Mouse (Mus musculus): ENCODE measurements around the gene 3110070M22Rik. TPM values are rescaled to one million over a fixed set of nuclear protein-coding genes. Genes with fewer than 3 reads are reported as not detected.

3110070M22Rik gene
- total and polyA plus RNA-seq, 2 experiments from 2014 or later = 1.4 to 7.7 TPM

DNA sequence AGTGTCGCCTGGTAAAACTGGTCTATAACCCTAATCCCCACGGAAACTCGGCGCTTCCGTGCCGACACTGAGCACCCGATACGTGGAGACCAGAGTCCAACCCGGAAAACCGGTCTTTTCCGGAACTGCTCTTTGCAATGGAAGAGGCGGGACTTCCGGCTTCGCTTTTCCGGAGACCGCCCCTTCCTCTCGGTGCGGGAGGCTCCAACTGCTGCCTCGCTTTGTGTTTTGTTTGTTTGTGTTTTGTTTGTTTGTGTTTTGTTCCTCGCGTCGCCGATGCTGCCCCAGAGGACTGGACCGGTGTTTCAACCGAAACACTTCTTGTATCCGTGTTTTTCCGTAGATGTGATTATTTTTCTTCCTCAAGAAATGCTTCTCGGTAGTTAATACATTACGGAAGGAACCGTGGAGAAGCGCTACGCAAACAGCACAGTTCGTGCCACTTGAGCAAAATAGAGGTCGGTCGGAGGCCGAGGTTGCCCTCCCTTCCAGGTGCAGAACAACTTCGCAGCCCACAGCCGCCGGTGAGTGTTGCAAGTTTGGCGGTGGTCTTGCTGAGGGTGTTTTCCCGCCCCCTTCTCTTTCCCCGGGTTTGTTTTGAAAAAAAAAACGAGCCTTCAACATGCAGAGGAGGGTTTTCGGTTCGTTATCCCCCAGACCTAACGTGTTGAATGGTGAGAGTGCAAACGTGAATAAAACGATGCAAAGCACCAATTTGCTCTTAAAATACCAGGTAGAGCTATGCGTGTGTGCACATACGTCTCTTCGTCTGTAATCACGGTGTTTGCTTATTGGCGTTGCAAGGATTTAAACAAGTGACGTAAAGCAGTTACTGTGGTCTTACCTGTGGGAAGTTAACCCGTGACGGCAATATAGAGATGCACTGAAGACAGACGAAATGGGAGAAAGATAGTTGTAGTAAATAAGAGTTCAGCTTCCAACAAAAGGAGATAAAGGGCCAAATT is 25.3 kb downstream of the 3110070M22Rik start, which contains the start of gene 4833420G17Rik:
4833420G17Rik (plus strand) TSS at position 173 of the 965 bp plus-strand sequence.
- Histone ChIP-seq H3K9me3 (ENCODE audit: low read length) (no peaks in the 10 kb centered on the region), H3K9ac (replicated peaks; ENCODE audit: low read length) (peak within 1 kb of the TSS; percentile 65), H3K36me3 (ENCODE audit: insufficient read depth, low read length) (peaks cover 15% of the 10 kb centered on the region), H3K4me3 (ENCODE audit: low read length) (peak within 1 kb of the TSS; percentile 66), H3K27ac (peak within 1 kb of the TSS; percentile 84), H3K27me3 (ENCODE audit: insufficient read depth, low read length) (no peaks in the 10 kb centered on the region), H3K4me2 (ENCODE audit: low read depth, low read length) (peak within 1 kb of the TSS; percentile 83), H3K4me1 (ENCODE audit: insufficient read depth, low read length) (peaks cover 13% of the 10 kb centered on the region; the same call in 1 of the 2 replicates)
- ATAC-seq = peak; percentile 98
- WGBS = 5% methylated on average over 57 of the region's 57 CpGs
- DNase-seq (ENCODE audit: low spot score) = peak; percentile 95
- no peak for TF ChIP-seq CTCF (IDR thresholded peaks at IDR 0.05; ENCODE audit: low read depth)

DNA sequence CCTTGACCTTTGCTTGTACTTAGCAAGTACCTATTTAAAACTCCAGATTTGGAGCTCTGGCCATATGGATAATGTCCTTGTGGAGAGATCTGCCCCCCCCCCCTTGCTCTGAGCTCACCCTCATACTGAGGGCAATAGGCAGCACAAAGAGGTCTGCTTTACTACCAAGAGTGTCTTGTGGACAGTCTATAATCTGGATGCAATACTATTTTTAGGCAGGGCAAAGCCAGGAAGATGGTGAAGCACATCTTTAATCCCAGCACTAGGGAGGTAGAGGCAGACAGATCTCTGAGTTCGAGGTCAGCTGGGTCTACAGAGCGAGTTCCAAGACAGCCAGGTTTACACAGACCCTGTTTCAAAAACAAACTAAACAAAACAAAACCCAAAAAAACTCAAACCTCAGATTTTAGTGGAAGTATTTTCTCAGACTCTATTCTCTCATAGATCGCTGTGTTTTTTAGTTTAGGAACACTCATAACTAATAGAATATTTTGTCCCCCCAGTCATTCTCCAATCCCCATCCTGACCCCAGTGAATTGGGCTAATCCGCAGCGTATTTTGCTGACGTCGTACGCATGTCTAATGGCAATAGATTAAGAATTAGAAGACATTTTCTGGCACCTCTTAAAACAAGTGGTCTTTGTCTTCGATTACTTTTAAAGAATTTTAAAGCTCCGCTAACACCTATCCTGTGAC is 26.1 kb downstream of the 3110070M22Rik start:
- H3K36me3 ChIP-seq (ENCODE audit: insufficient read depth, low read length) = peaks cover 10% of the 10 kb centered on the region; the same call in 1 of the 2 replicates
- no peaks in the 10 kb centered on the region for H3K27me3 ChIP-seq (ENCODE audit: insufficient read depth, low read length)
- DNase-seq (ENCODE audit: low spot score) = no peak
- H3K9me3 ChIP-seq (ENCODE audit: low read length) = no peaks in the 10 kb centered on the region
- peaks cover 13% of the 10 kb centered on the region; the same call in 1 of the 2 replicates for H3K4me1 ChIP-seq (ENCODE audit: insufficient read depth, low read length)
- H3K27ac ChIP-seq = peak overlapping the region; percentile 84
- no peak for TF ChIP-seq CTCF (IDR thresholded peaks at IDR 0.05; ENCODE audit: low read depth)
- peak overlapping the region; percentile 83 for H3K4me2 ChIP-seq (ENCODE audit: low read depth, low read length)
- WGBS = 6% methylated on average over 10 of the region's 10 CpGs
- H3K9ac ChIP-seq (replicated peaks; ENCODE audit: low read length) = peak overlapping the region; percentile 65
- peak overlapping the region; percentile 66 for H3K4me3 ChIP-seq (ENCODE audit: low read length)
- peak; percentile 85 for ATAC-seq

DNA sequence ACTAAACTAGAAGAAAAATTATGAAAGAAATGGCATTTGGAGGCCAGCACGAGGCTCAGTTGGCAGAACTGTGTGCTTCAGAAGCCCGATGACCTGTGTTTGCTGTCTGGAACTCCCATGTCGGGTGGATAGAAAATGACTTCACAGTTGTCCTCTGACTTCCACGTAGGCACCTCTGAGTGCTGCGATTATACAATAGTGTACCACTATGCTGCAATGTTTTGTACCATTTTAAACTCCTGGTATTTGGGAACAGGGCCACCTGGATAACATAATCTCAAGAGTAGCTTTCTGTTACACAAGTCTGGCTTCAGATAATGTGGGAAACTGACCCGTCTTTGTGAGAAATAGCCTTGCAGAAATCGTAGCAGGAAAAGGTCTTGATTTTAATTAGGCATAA is 31.8 kb downstream of the 3110070M22Rik start:
- Histone ChIP-seq H3K4me3 (ENCODE audit: low read length) (no peak overlapping the region), H3K9me3 (ENCODE audit: low read length) (no peaks in the 10 kb centered on the region), H3K36me3 (ENCODE audit: insufficient read depth, low read length) (peaks cover 26% of the 10 kb centered on the region), H3K4me1 (ENCODE audit: insufficient read depth, low read length) (no peaks in the 10 kb centered on the region), H3K27me3 (ENCODE audit: insufficient read depth, low read length) (no peaks in the 10 kb centered on the region), H3K27ac (no peak overlapping the region), H3K4me2 (ENCODE audit: low read depth, low read length) (no peak overlapping the region), H3K9ac (replicated peaks; ENCODE audit: low read length) (no peak overlapping the region)
- 92% methylated on average over 7 of the region's 7 CpGs for WGBS
- DNase-seq (ENCODE audit: low spot score) (no peak), ATAC-seq (no peak)
- TF ChIP-seq CTCF (IDR thresholded peaks at IDR 0.05; ENCODE audit: low read depth) = no peak

DNA sequence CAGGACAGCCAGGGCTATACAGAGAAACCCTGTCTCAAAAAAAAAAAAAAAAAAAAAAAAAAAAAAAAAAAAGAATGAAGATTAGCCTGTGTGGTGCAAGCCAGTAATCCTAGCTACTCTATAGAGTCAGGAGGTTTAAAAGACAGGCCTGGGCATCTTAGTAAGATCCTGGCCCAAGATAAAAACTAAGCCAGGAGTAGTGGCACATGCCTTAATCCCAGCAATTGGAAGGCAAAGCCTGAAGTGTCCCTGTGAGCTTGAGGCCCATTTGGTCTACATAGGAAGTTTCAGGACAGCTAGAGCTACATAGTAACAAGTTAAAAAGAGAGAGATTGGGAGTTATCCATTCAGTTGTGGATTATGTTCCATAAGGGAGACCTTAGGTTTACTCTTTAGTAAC is 33.1 kb downstream of the 3110070M22Rik start:
- no peaks in the 10 kb centered on the region for H3K4me1 ChIP-seq (ENCODE audit: insufficient read depth, low read length)
- H3K36me3 ChIP-seq (ENCODE audit: insufficient read depth, low read length) = peaks cover 34% of the 10 kb centered on the region
- TF ChIP-seq CTCF (IDR thresholded peaks at IDR 0.05; ENCODE audit: low read depth) = no peak
- H3K4me2 ChIP-seq (ENCODE audit: low read depth, low read length) = no peak overlapping the region
- H3K9ac ChIP-seq (replicated peaks; ENCODE audit: low read length) = no peak overlapping the region
- H3K4me3 ChIP-seq (ENCODE audit: low read length) = no peak overlapping the region
- H3K9me3 ChIP-seq (ENCODE audit: low read length) = no peaks in the 10 kb centered on the region
- ATAC-seq (no peak), DNase-seq (ENCODE audit: low spot score) (no peak)
- H3K27ac ChIP-seq = no peak overlapping the region
- no peaks in the 10 kb centered on the region for H3K27me3 ChIP-seq (ENCODE audit: insufficient read depth, low read length)

DNA sequence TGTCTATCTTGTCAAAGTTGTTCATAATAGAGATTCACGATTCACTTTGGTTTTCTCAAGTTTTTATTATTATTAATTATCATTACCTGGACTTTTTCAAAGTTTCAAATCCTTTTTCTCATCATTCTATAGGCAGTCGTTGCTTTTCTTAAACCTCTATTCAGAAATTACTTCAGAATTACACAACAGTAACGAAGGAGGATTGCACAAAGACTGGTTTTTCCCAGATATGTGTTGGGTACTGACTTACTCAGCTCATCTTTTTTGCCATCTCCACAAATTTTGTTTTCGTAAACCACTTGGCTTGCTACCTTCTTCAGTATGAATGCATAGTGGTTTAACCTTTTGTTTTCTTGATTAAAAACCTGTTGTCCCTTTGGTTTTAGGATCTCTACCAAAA is 34.6 kb downstream of the 3110070M22Rik start:
- no peak overlapping the region for H3K4me3 ChIP-seq (ENCODE audit: low read length)
- H3K27me3 ChIP-seq (ENCODE audit: insufficient read depth, low read length) = no peaks in the 10 kb centered on the region

DNA sequence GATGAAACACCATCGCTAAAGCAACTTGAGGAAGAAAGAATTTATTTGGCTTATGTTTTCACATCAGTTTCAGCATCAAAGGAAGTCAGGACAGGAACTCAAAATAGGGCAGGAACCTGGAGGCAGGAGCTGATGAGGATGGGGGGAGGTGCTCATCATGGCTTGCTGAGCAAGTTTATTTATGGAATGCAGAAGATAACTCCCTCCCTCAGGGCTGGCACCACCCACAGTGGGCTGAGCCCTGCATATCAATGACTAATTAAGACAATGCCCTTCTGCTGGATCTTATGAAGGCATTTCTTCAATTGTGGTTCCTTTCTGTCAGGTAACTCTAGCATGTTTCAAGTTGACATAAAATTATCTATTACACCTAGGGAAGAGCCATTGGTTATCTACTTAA is 45.9 kb downstream of the 3110070M22Rik start:
- H3K27me3 ChIP-seq (ENCODE audit: insufficient read depth, low read length) = no peaks in the 10 kb centered on the region
- 88% methylated on average over 1 of the region's 1 CpGs for WGBS
- no peaks in the 10 kb centered on the region for H3K4me1 ChIP-seq (ENCODE audit: insufficient read depth, low read length)
- peaks cover 26% of the 10 kb centered on the region for H3K36me3 ChIP-seq (ENCODE audit: insufficient read depth, low read length)
- DNase-seq (ENCODE audit: low spot score) = no peak
- no peak overlapping the region for H3K4me3 ChIP-seq (ENCODE audit: low read length)
- ATAC-seq = no peak
- TF ChIP-seq CTCF (IDR thresholded peaks at IDR 0.05; ENCODE audit: low read depth) = no peak
- H3K9me3 ChIP-seq (ENCODE audit: low read length) = no peaks in the 10 kb centered on the region
- H3K27ac ChIP-seq = no peak overlapping the region
- no peak overlapping the region for H3K4me2 ChIP-seq (ENCODE audit: low read depth, low read length)
- H3K9ac ChIP-seq (replicated peaks; ENCODE audit: low read length) = no peak overlapping the region

More for the DNA sequence above, 34.6 kb downstream of the 3110070M22Rik start:
- no peaks in the 10 kb centered on the region for H3K9me3 ChIP-seq (ENCODE audit: low read length)
- H3K9ac ChIP-seq (replicated peaks; ENCODE audit: low read length) = no peak overlapping the region
- no peak for TF ChIP-seq CTCF (IDR thresholded peaks at IDR 0.05; ENCODE audit: low read depth)
- DNase-seq (ENCODE audit: low spot score) (no peak), ATAC-seq (no peak)
- no peaks in the 10 kb centered on the region for H3K4me1 ChIP-seq (ENCODE audit: insufficient read depth, low read length)
- WGBS = 94% methylated on average over 4 of the region's 4 CpGs
- H3K27ac ChIP-seq = no peak overlapping the region
- no peak overlapping the region for H3K4me2 ChIP-seq (ENCODE audit: low read depth, low read length)
- H3K36me3 ChIP-seq (ENCODE audit: insufficient read depth, low read length) = peaks cover 30% of the 10 kb centered on the region

Other genes with a start within 250 kb of the 3110070M22Rik start
- 108 and 128 TPM in 2 replicates for gene Paip1, start 59.8 kb downstream of the 3110070M22Rik start, total RNA-seq (2014; rRNA removed)
- gene Paip1, start 59.8 kb downstream of the 3110070M22Rik start, polyA plus RNA-seq (2015; fragmentation: Nextera tagmentation; extraction: Ambion mirVana) = 158 and 166 TPM in 2 replicates
- gene 4833420G17Rik, start 25.6 kb downstream of the 3110070M22Rik start, total RNA-seq (2014; rRNA removed) = 51.1 and 64.5 TPM in 2 replicates
- gene 4833420G17Rik, start 25.6 kb downstream of the 3110070M22Rik start, polyA plus RNA-seq (2015; fragmentation: Nextera tagmentation; extraction: Ambion mirVana) = 58.0 and 61.5 TPM in 2 replicates
- gene Tmem267, start 344 bp downstream of the 3110070M22Rik start, total RNA-seq (2014; rRNA removed) = 19.2 and 24.3 TPM in 2 replicates
- 2.2 and 5.3 TPM in 2 replicates for gene Tmem267, start 344 bp downstream of the 3110070M22Rik start, polyA plus RNA-seq (2015; fragmentation: Nextera tagmentation; extraction: Ambion mirVana)
- 2.2 and 2.4 TPM in 2 replicates for gene Ccl28, start 135.4 kb upstream of the 3110070M22Rik start, total RNA-seq (2014; rRNA removed)
- 0.33 and 0.57 TPM in 2 replicates for gene Ccl28, start 135.4 kb upstream of the 3110070M22Rik start, polyA plus RNA-seq (2015; fragmentation: Nextera tagmentation; extraction: Ambion mirVana)
- 230 and 254 TPM in 2 replicates for gene Hmgcs1, start 202.0 kb upstream of the 3110070M22Rik start, total RNA-seq (2014; rRNA removed)
- gene Hmgcs1, start 202.0 kb upstream of the 3110070M22Rik start, polyA plus RNA-seq (2015; fragmentation: Nextera tagmentation; extraction: Ambion mirVana) = 376 and 384 TPM in 2 replicates

All from hindbrain, postnatal 0 days (tissue).